Mouse (Mus musculus) gastrocnemius, adult 8-10 months (tissue): Measurements from ENCODE around the gene Ctsa. TPM values are rescaled to one million over a fixed set of nuclear protein-coding genes. Genes with fewer than 3 reads are reported as not detected.
"Not testable (repeated sequence)": the region's sequence is repeated elsewhere in the genome, so short reads cannot be mapped to it uniquely, and the experiment has no call there.

Experiments used
- DNase-seq, 2 experiments: peaks; one replicate each; pipeline ENCODE4 v3.0.0; 2022; ENCODE audit warnings: low spot score in 2 of 2
- total RNA-seq, 4 experiments: library from RNA; stranded (reverse); gene quantifications; 2 replicates each; pipeline ENCODE4 v1.2.4; 2022

Gene Ctsa
- total RNA-seq, 4 experiments from 2014 or later = 51.1 to 55.7 (median 52.7) TPM

- not testable (repeated sequence) for DNase-seq
These were observed 44.9 kb downstream of the Ctsa start for GRCm38 (mm10) chr2:164877376-164878215.

- DNase-seq = peak; percentile 70 to 77
These were observed 46.0 kb downstream of the Ctsa start for GRCm38 (mm10) chr2:164878509-164879227.

DNA sequence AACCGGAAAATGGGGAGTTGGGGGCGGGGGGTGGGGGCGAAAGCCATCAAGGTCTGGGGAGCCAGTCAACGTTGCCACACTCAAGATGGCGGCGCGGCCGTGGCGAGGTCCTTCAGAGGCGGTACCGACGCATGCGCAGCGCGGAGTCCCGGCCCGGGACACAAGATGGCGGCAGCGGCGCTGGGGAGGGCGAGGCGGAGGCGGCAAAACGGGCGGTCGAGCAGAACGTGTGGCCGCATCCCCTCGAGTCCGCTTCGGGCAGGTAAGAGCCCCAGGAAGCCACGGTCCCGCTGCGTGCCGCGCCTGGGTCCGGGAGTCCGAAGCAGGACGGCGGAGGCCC lies 46.5 kb downstream of the Ctsa start, which contains the start of gene Pcif1:
Gene Pcif1, plus strand, starts transcription at position 77 of the 340 bp plus-strand sequence.
- DNase-seq = peak; percentile 88 to 90

DNA sequence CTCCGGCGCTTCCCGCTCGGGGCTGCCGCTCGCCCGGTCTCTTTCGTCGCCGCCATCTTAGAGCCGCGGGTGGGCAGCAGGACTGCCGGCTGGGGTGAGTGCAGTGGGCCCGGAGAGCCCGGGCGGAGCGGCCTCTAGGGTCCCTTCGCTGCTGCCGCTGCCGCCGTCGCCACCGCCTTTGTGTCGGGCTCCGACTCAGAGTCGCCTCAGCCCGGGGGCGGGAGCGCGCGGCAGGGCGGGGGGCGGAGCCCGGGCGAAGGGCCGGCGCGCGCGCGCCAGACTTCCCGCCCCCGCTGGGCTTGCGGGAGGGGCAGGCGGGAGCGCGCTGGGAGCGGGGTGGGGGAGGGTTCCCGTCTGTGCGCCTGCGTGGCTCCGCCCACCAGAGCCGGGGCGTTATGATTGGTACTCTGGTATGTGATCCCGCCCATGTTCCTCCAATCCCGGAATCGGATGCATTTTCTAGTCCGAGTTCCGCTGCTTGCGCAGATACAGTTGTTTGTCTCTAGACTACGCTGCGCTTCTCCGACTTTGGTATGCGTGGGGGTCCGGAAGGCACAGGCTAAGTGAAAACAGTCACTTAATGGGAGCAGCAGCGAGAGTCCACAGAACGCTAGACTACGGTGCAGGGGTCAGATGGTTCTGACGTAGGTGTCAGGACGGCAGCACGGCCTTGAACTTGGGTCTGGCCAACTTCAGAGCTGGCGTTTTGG lies 47.0 kb downstream of the Ctsa start:
- peak; percentile 87 to 89 for DNase-seq

GRCm38 (mm10) chr2:164882619-164883018 lies 49.9 kb downstream of the Ctsa start:
- DNase-seq = no peak

DNA sequence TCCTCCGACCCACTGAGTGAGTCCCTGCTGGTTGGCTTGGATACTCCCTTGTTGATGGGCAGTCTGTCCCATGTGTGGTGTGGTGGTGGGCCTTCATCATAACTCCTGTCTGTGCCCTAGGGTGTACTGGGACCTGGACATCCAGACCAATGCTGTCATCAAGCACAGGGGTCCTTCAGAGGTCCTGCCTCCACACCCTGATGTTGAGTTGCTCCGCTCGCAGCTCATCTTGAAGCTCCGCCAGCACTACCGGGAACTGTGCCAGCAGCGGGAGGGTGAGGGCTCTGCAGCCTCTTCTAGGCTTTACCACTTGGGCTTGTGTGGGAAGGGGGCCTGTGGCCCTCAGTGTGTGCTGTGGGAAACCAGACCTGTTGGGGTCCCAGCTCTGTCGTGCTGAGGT lies 53.1 kb downstream of the Ctsa start:
- DNase-seq = peak in 1 of 2 experiments; percentile 67

DNA sequence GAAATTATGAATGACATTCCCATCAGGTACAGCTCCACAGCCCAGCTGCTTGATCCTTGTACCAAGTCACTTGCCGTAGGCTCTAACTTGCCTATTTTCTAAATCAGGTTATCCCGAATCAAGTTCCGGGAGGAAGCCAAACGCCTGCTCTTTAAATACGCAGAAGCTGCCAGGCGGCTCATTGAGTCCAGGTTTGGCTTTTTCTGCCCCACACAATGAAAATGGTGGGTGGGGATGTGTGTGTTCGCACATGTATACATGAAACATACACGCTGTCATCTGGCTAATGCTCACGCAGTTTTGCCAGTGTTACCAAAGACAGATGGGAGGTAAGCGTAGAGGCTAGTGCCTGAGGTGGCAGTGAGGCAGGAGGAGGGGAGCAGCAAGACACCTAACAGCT lies 53.9 kb downstream of the Ctsa start:
- DNase-seq = no peak

- no peak for DNase-seq
These were observed 56.3 kb downstream of the Ctsa start for GRCm38 (mm10) chr2:164888996-164889395.

DNA sequence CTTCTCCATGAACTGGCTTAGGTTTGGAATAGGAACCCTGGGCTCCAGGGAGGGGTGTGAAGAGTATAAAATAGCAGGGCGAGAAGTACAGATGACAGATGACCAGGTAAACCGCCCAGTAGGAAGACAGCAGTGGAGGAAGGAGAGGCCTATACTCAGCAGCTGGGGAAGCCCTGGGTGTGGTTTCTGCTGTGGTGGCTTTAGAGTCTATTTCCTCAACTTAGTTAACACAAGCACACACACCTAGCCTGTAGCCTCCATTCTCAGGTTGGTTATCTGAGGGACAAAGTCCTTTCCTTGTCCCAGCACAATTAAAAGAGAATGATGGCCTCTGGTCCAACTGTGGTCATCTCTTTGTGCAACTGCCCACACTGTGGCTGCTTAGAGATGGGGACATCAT lies 57.3 kb downstream of the Ctsa start:
- no peak for DNase-seq

Other genes starting within 250 kb of the Ctsa start
- gene Wfdc6a, start 247.4 kb upstream of the Ctsa start, total RNA-seq = not detected
- not detected for gene Eppin, start 239.3 kb upstream of the Ctsa start, total RNA-seq
- gene Wfdc6b, start 219.4 kb upstream of the Ctsa start, total RNA-seq = not detected
- not detected for gene Wfdc8, start 219.2 kb upstream of the Ctsa start, total RNA-seq
- not detected for gene Wfdc16, start 194.1 kb upstream of the Ctsa start, total RNA-seq
- not detected for gene Wfdc10, start 176.8 kb upstream of the Ctsa start, total RNA-seq
- gene Wfdc9, start 176.3 kb upstream of the Ctsa start, total RNA-seq = not detected
- not detected for gene Wfdc11, start 158.8 kb upstream of the Ctsa start, total RNA-seq
- not detected for gene Wfdc13, start 147.8 kb upstream of the Ctsa start, total RNA-seq
- gene Spint4, start 134.4 kb upstream of the Ctsa start, total RNA-seq = not detected
- gene Spint5, start 117.6 kb upstream of the Ctsa start, total RNA-seq = not detected
- gene Wfdc3, start 86.9 kb upstream of the Ctsa start, total RNA-seq = not detected
- 10 to 100 TPM; 15.6 to 21.0 (median 17.7) TPM for gene Dnttip1, start 86.9 kb upstream of the Ctsa start, total RNA-seq
- under 1 TPM in 3 of 4 experiments, not detected in 1; 0.29 to 0.38 (median 0.38) TPM for gene Ube2c, start 63.0 kb upstream of the Ctsa start, total RNA-seq
- over 10,000 TPM; 10,643 to 17,408 (median 13,587) TPM for gene Tnnc2, start 52.9 kb upstream of the Ctsa start, total RNA-seq
- 10 to 100 TPM; 23.5 to 24.8 (median 24.4) TPM for gene Snx21, start 47.0 kb upstream of the Ctsa start, total RNA-seq
- gene Acot8, start 28.0 kb upstream of the Ctsa start, total RNA-seq = 10 to 100 TPM in 1 of 4 experiments, 1 to 10 TPM in 3; 8.1 to 10.9 (median 8.4) TPM
- gene Zswim3, start 27.8 kb upstream of the Ctsa start, total RNA-seq = 1 to 10 TPM in 3 of 4 experiments, under 1 TPM in 1; 0.90 to 1.7 (median 1.2) TPM
- 1 to 10 TPM; 4.7 to 5.3 (median 5.0) TPM for gene Zswim1, start 10.2 kb upstream of the Ctsa start, total RNA-seq
- not detected for gene Spata25, start 4.3 kb upstream of the Ctsa start, total RNA-seq
- gene Neurl2, start 583 bp downstream of the Ctsa start, total RNA-seq = 10 to 100 TPM; 39.0 to 44.4 (median 39.5) TPM
- gene Pltp, start 24.8 kb downstream of the Ctsa start, total RNA-seq = 10 to 100 TPM in 2 of 4 experiments, 1 to 10 TPM in 2; 8.0 to 19.5 (median 11.9) TPM
- 10 to 100 TPM; 24.1 to 31.0 (median 27.2) TPM for gene Pcif1, start 46.4 kb downstream of the Ctsa start, total RNA-seq
- 10 to 100 TPM in 1 of 4 experiments, 1 to 10 TPM in 3; 7.7 to 10.6 (median 8.1) TPM for gene Zfp335, start 78.9 kb downstream of the Ctsa start, total RNA-seq
- under 1 TPM; 0.15 to 0.83 (median 0.58) TPM for gene Mmp9, start 107.9 kb downstream of the Ctsa start, total RNA-seq
- gene Slc12a5, start 127.9 kb downstream of the Ctsa start, total RNA-seq = under 1 TPM; 0.31 to 0.40 (median 0.36) TPM
- gene Ncoa5, start 202.0 kb downstream of the Ctsa start, total RNA-seq = 10 to 100 TPM in 3 of 4 experiments, 1 to 10 TPM in 1; 9.0 to 15.5 (median 10.6) TPM
- gene Cd40, start 222.8 kb downstream of the Ctsa start, total RNA-seq = under 1 TPM; 0.27 to 0.83 (median 0.55) TPM